Mouse (Mus musculus): ENCODE data around the gene Dusp22. TPM values are rescaled to one million over a fixed set of nuclear protein-coding genes. Genes with fewer than 3 reads are reported as not detected.

Gene Dusp22
- polyA plus RNA-seq, 1 experiment from 2014 or later: 25.6 TPM

- Histone ChIP-seq H3K4me3 (no peak overlapping the region), H3K27ac (no peak overlapping the region), H3K9ac (no peak overlapping the region), H3K36me3 (no peaks in the 10 kb centered on the region), H3K4me2 (replicated peaks) (no peak overlapping the region), H3K27me3 (peaks cover 36% of the 10 kb centered on the region), H3K4me1 (no peaks in the 10 kb centered on the region), H3K9me3 (no peaks in the 10 kb centered on the region)
- no peak for ATAC-seq (ENCODE audit: low FRiP score, low read depth)
- WGBS: 82% methylated on average over 9 of the region's 9 CpGs
These were observed 96.3 kb downstream of the Dusp22 start for GRCm38 (mm10) chr13:30755998-30756639.

- ATAC-seq (ENCODE audit: low FRiP score, low read depth): no peak
- no peaks in the 10 kb centered on the region for H3K36me3 ChIP-seq
- no peak overlapping the region for H3K9ac ChIP-seq
- H3K4me3 ChIP-seq: no peak overlapping the region
- H3K4me2 ChIP-seq (replicated peaks): no peak overlapping the region
- no peak overlapping the region for H3K27ac ChIP-seq
- WGBS: 84% methylated on average over 14 of the region's 14 CpGs
- peaks cover 23% of the 10 kb centered on the region for H3K27me3 ChIP-seq
- no peaks in the 10 kb centered on the region for H3K4me1 ChIP-seq
- H3K9me3 ChIP-seq: no peaks in the 10 kb centered on the region
These were observed 97.6 kb downstream of the Dusp22 start for GRCm38 (mm10) chr13:30757264-30757900.

DNA sequence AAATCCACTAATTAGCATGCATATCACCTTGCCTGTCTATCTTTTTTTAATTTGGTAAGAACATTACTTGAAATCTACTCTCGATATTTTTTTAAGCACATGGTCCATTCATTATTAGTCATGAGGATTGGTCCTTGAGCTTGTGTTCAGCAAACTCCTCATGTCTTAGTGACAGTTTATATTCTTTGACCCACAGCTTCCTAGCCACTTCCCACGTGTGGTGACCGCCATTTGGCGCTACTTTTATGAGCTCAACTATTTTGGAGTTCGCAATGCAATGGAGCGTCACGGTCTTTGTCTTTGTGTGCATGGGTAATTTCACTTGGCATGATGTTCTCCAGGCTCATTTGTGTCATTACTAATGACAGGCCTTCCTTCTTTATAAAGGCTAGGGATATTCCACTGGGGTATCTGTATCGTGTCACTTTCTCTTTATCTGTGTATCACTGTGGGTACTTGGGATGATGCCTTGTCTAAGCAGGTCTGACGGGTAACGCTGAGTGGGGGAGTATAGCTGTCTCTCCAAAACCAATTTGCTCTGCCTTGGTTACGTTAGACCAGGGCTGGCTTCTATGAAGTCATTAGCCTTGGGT is 99.1 kb downstream of the Dusp22 start:
- 84% methylated on average over 11 of the region's 11 CpGs for WGBS
- Histone ChIP-seq H3K9me3 (no peaks in the 10 kb centered on the region), H3K4me1 (no peaks in the 10 kb centered on the region)

GRCm38 (mm10) chr13:30760374-30761090 is 100.7 kb downstream of the Dusp22 start:
- no peak for ATAC-seq (ENCODE audit: low FRiP score, low read depth)
- no peak overlapping the region for H3K4me3 ChIP-seq
- WGBS: 74% methylated on average over 3 of the region's 3 CpGs

More for the DNA sequence above, 99.1 kb downstream of the Dusp22 start:
- H3K9ac ChIP-seq: no peak overlapping the region
- H3K27me3 ChIP-seq: peaks cover 12% of the 10 kb centered on the region; the same call in 1 of the 2 replicates
- no peak overlapping the region for H3K27ac ChIP-seq
- H3K4me2 ChIP-seq (replicated peaks): no peak overlapping the region
- H3K36me3 ChIP-seq: no peaks in the 10 kb centered on the region
- no peak for ATAC-seq (ENCODE audit: low FRiP score, low read depth)
- H3K4me3 ChIP-seq: no peak overlapping the region

More at GRCm38 (mm10) chr13:30760374-30761090, 100.7 kb downstream of the Dusp22 start:
- Histone ChIP-seq H3K36me3 (no peaks in the 10 kb centered on the region), H3K27ac (no peak overlapping the region), H3K4me2 (replicated peaks) (no peak overlapping the region), H3K4me1 (no peaks in the 10 kb centered on the region), H3K27me3 (peaks cover 7% of the 10 kb centered on the region; the same call in 1 of the 2 replicates), H3K9ac (no peak overlapping the region), H3K9me3 (no peaks in the 10 kb centered on the region)

Other genes with a start within 250 kb of the Dusp22 start
- 191 and 193 TPM in 2 replicates for gene Uqcrfs1, start 114.6 kb upstream of the Dusp22 start, polyA plus RNA-seq (2015; fragmentation: Nextera tagmentation; extraction: Ambion mirVana)
- gene Irf4, start 89.2 kb downstream of the Dusp22 start, polyA plus RNA-seq (2015; fragmentation: Nextera tagmentation; extraction: Ambion mirVana): 0.05 and 0.06 TPM in 2 replicates

Measured in limb, embryonic 13.5 days (tissue).